Mouse (Mus musculus) MEL (cell line): Measurements from ENCODE around the gene Gm21985. TPM values are rescaled to one million over a fixed set of nuclear protein-coding genes. Genes with fewer than 3 reads are reported as not detected.

Experiments
- DNase-seq: peaks from one replicate; pipeline ENCODE4 v3.0.0; 2011; ENCODE audit warnings: low read depth, low spot score
- H3K27ac ChIP-seq: 2 replicates; pipeline ENCODE4 v1.5.1; 2012; ENCODE audit warnings: low read depth, mild to moderate bottlenecking, control low read depth, low read length, moderate library complexity; ENCODE audit not compliant: control insufficient read depth
- H3K27me3 ChIP-seq, 2 experiments: fragments of 150-350 bp in 1 of 2; sonication (generic) in 1 of 2; 2 replicates each; pipeline ENCODE4 v1.6.1; 2012; ENCODE audit warnings: low read length in 2 of 2, mild to moderate bottlenecking in 2 of 2, improper control_type of control experiment in 1 of 2, moderate library complexity in 1 of 2; ENCODE audit not compliant: insufficient read depth in 2 of 2, control insufficient read depth in 1 of 2
- H3K36me3 ChIP-seq, 2 experiments: 2 replicates each; pipeline ENCODE4 v1.6.1; 2012 to 2014; ENCODE audit warnings: low read length in 2 of 2, improper control_type of control experiment in 1 of 2, inconsistent platforms in 1 of 2, mild to moderate bottlenecking in 1 of 2; ENCODE audit not compliant: insufficient read depth in 2 of 2, control insufficient read depth in 1 of 2
- H3K4me1 ChIP-seq, 2 experiments: fragments of 150-350 bp in 1 of 2; sonication (generic) in 1 of 2; 2 replicates each; pipeline ENCODE4 v1.6.1; 2012; ENCODE audit warnings: low read length in 2 of 2, improper control_type of control experiment in 1 of 2, mild to moderate bottlenecking in 1 of 2; ENCODE audit not compliant: insufficient read depth in 2 of 2, control insufficient read depth in 1 of 2
- H3K4me3 ChIP-seq, 2 experiments: fragments of 150-350 bp in 1 of 2; sonication (generic) in 1 of 2; 2 replicates each; pipeline ENCODE4 v1.5.1; 2012; ENCODE audit warnings: low read depth in 2 of 2, low read length in 2 of 2, mild to moderate bottlenecking in 2 of 2, moderate library complexity in 2 of 2, control low read depth in 1 of 2, improper control_type of control experiment in 1 of 2; ENCODE audit not compliant: control insufficient read depth in 1 of 2, insufficient read depth in 1 of 2
- H3K79me2 ChIP-seq: 2 replicates; pipeline ENCODE4 v1.6.1; 2012; ENCODE audit warnings: mild to moderate bottlenecking, low read length, moderate library complexity; ENCODE audit not compliant: control insufficient read depth, poor library complexity, insufficient read depth
- H3K9ac ChIP-seq: 2 replicates; pipeline ENCODE4 v1.6.1; 2012; ENCODE audit warnings: low read depth, mild to moderate bottlenecking, control low read depth, low read length, moderate library complexity; ENCODE audit not compliant: control insufficient read depth, poor library complexity, severe bottlenecking
- H3K9me3 ChIP-seq: fragments of 150-350 bp; sonication (generic); replicated peaks from 2 replicates; pipeline ENCODE4 v1.6.1; 2012; ENCODE audit warnings: mild to moderate bottlenecking, low read length, improper control_type of control experiment, moderate library complexity; ENCODE audit not compliant: insufficient read depth
- CHD1 ChIP-seq: IDR thresholded peaks from 2 replicates; pipeline ENCODE4 v1.6.1; 2012; ENCODE audit warnings: low read depth, mild to moderate bottlenecking, inconsistent platforms, low read length, improper control_type of control experiment
- CTCF ChIP-seq, 3 experiments: IDR thresholded peaks in 2 of 3; conservative IDR thresholded peaks in 1 of 3; 2 replicates each; pipeline ENCODE4 v1.5.1; 2011 to 2012; ENCODE audit warnings: low read length in 3 of 3, low read depth in 2 of 3, mild to moderate bottlenecking in 2 of 3, improper control_type of control experiment in 1 of 3, inconsistent platforms in 1 of 3, mixed read lengths in 1 of 3, moderate library complexity in 1 of 3; ENCODE audit not compliant: control insufficient read depth in 1 of 3, insufficient read depth in 1 of 3, poor library complexity in 1 of 3, severe bottlenecking in 1 of 3
- EP300 ChIP-seq, 2 experiments: IDR thresholded peaks; 2 replicates each; pipeline ENCODE4 v1.6.1; 2011; ENCODE audit warnings: improper control_type of control experiment in 2 of 2, low read length in 2 of 2, low read depth in 1 of 2, mild to moderate bottlenecking in 1 of 2
- GABPA ChIP-seq: IDR thresholded peaks from 2 replicates; pipeline ENCODE4 v1.6.1; 2012; ENCODE audit warnings: low read depth, mild to moderate bottlenecking, inconsistent platforms, low read length, improper control_type of control experiment, moderate library complexity
- GATA1 ChIP-seq: IDR thresholded peaks from 2 replicates; pipeline ENCODE4 v1.6.1; 2011; ENCODE audit warnings: low read depth, low read length, improper control_type of control experiment
- HCFC1 ChIP-seq: IDR thresholded peaks from 2 replicates; pipeline ENCODE4 v1.6.1; 2012; ENCODE audit warnings: low read depth, mild to moderate bottlenecking, inconsistent platforms, low read length, improper control_type of control experiment, moderate library complexity
- JUND ChIP-seq: IDR thresholded peaks from 2 replicates; pipeline ENCODE4 v1.6.1; 2011; ENCODE audit warnings: low read depth, mild to moderate bottlenecking, improper control_type of control experiment, low read length
- MAZ ChIP-seq: IDR thresholded peaks from 2 replicates; pipeline ENCODE4 v1.6.1; 2012; ENCODE audit warnings: low read depth, mild to moderate bottlenecking, inconsistent platforms, low read length, improper control_type of control experiment
- MXI1 ChIP-seq: IDR thresholded peaks from 2 replicates; pipeline ENCODE4 v1.6.1; 2011; ENCODE audit warnings: mild to moderate bottlenecking, low read depth, low read length, improper control_type of control experiment
- NELFE ChIP-seq: IDR thresholded peaks from 2 replicates; pipeline ENCODE4 v1.6.1; 2011; ENCODE audit warnings: low read depth, low read length, improper control_type of control experiment
- POLR2AphosphoS5 ChIP-seq: IDR thresholded peaks from 2 replicates; pipeline ENCODE4 v1.6.1; 2012; ENCODE audit warnings: low read depth, borderline replicate concordance, mild to moderate bottlenecking, inconsistent platforms, low read length, moderate library complexity, mixed read lengths
- RAD21 ChIP-seq: IDR thresholded peaks from 2 replicates; pipeline ENCODE4 v1.6.1; 2011; ENCODE audit warnings: mild to moderate bottlenecking, low read depth, low read length, improper control_type of control experiment
- SMC3 ChIP-seq: IDR thresholded peaks from 2 replicates; pipeline ENCODE4 v1.6.1; 2011; ENCODE audit warnings: low read depth, low read length, improper control_type of control experiment
- TAL1 ChIP-seq: IDR thresholded peaks from 2 replicates; pipeline ENCODE4 v1.6.1; 2012; ENCODE audit warnings: mild to moderate bottlenecking, inconsistent platforms, low read length, moderate library complexity, mixed read lengths
- TCF12 ChIP-seq: IDR thresholded peaks from 2 replicates; pipeline ENCODE4 v1.6.1; 2014; ENCODE audit warnings: low read depth, mild to moderate bottlenecking, inconsistent platforms, low read length, improper control_type of control experiment, moderate library complexity
- ZC3H11A ChIP-seq: IDR thresholded peaks from 2 replicates; pipeline ENCODE4 v1.6.1; 2012; ENCODE audit warnings: low read depth, mild to moderate bottlenecking, inconsistent platforms, low read length, improper control_type of control experiment
- ZNF384 ChIP-seq: IDR thresholded peaks from 2 replicates; pipeline ENCODE4 v1.6.1; 2012; ENCODE audit warnings: low read depth, mild to moderate bottlenecking, inconsistent platforms, low read length, improper control_type of control experiment
- polyA plus RNA-seq, 2 experiments: library from polyadenylated mRNA; stranded (reverse) in 1 of 2; unstranded in 1 of 2; fragments of >175 nt in 1 of 2; fragments of >200 nt in 1 of 2; gene quantifications; 2 replicates each; pipeline versions ENCODE4 v1.2.1 to v1.2.4; 2012; ENCODE audit warnings: low replicate concordance in 2 of 2, low read depth in 1 of 2; ENCODE audit not compliant: insufficient read length in 2 of 2, insufficient read depth in 1 of 2, missing spikeins in 1 of 2
- total RNA-seq: library from RNA; depleted of rRNA; stranded (reverse); fragments of 300-350 nt; gene quantifications from 2 replicates; pipeline ENCODE4 v1.2.3, GENCODE M21; 2012

Gene Gm21985
- total and polyA plus RNA-seq, 3 experiments, result 0.04 TPM; not detected in 2

- DNase-seq, result peak; percentile 59
- Histone ChIP-seq H3K4me1 (peaks cover 8 to 19% of the 10 kb centered on the region in 2 experiments), H3K4me3 (no peak overlapping the region), H3K79me2 (peaks cover 30% of the 10 kb centered on the region), H3K27ac (no peak overlapping the region), H3K9me3 (no peaks in the 10 kb centered on the region), H3K9ac (0 out of 2 replicates have a peak overlapping the region, but pooled peaks have one; percentile 2), H3K27me3 (no peaks in the 10 kb centered on the region), H3K36me3 (peaks cover 0 to 29% of the 10 kb centered on the region in 2 experiments; a peak in 3 of 4 replicates)
- TF ChIP-seq EP300 (IDR thresholded peaks at IDR 0.05; ENCODE audit: low read depth in 1 of 2, low read length in 2 of 2) (peak in 1 of 2 experiments; percentile 20; a peak in 2 of 4 replicates), TCF12 (no peak), CTCF (IDR thresholded peaks at IDR 0.05 in 2 of 3, conservative IDR thresholded peaks at IDR 0.05 in 1 of 3; ENCODE audit: control insufficient read depth in 1 of 3, insufficient read depth in 1 of 3, low read depth in 2 of 3, low read length in 3 of 3, poor library complexity in 1 of 3, severe bottlenecking in 1 of 3) (no peak), NELFE (no peak), ZC3H11A (no peak), GATA1 (peak; percentile 82), CHD1 (no peak), TAL1 (peak; percentile 58)
Measured at GRCm38 (mm10) chr2:112396649-112397048, 130.5 kb downstream of the Gm21985 start.

- Histone ChIP-seq H3K9ac (no peak overlapping the region), H3K79me2 (peaks cover 7% of the 10 kb centered on the region), H3K36me3 (peaks cover 2 to 48% of the 10 kb centered on the region in 2 experiments; a peak in 3 of 4 replicates), H3K4me1 (no peaks in the 10 kb centered on the region), H3K4me3 (no peak overlapping the region), H3K27me3 (no peaks in the 10 kb centered on the region), H3K27ac (no peak overlapping the region), H3K9me3 (no peaks in the 10 kb centered on the region)
- no peak for TF ChIP-seq HCFC1
- TF ChIP-seq SMC3, result no peak
- TF ChIP-seq RAD21, result no peak
- no peak for TF ChIP-seq MXI1
- no peak for TF ChIP-seq ZC3H11A
- TF ChIP-seq JUND, result no peak
- TF ChIP-seq GABPA, result no peak
- TF ChIP-seq POLR2AphosphoS5, result no peak
- TF ChIP-seq EP300 (IDR thresholded peaks at IDR 0.05; ENCODE audit: low read depth in 1 of 2, low read length in 2 of 2), result no peak
- no peak for TF ChIP-seq ZNF384
- TF ChIP-seq CHD1, result no peak
- no peak for TF ChIP-seq MAZ
- TF ChIP-seq GATA1, result no peak
- no peak for TF ChIP-seq TAL1
- DNase-seq, result no peak
Measured at GRCm38 (mm10) chr2:112407030-112407429, 140.9 kb downstream of the Gm21985 start.
